Mouse (Mus musculus) cerebellum, adult 18-20 months (tissue): ENCODE results near the gene Rbm20.
A peak's percentile ranks its signal among the peaks of the same experiment; 100 is the strongest.

Source experiments
- DNase-seq, 2 experiments: peaks; one replicate each; pipeline ENCODE4 v3.0.0; 2021

Gene Rbm20

DNA sequence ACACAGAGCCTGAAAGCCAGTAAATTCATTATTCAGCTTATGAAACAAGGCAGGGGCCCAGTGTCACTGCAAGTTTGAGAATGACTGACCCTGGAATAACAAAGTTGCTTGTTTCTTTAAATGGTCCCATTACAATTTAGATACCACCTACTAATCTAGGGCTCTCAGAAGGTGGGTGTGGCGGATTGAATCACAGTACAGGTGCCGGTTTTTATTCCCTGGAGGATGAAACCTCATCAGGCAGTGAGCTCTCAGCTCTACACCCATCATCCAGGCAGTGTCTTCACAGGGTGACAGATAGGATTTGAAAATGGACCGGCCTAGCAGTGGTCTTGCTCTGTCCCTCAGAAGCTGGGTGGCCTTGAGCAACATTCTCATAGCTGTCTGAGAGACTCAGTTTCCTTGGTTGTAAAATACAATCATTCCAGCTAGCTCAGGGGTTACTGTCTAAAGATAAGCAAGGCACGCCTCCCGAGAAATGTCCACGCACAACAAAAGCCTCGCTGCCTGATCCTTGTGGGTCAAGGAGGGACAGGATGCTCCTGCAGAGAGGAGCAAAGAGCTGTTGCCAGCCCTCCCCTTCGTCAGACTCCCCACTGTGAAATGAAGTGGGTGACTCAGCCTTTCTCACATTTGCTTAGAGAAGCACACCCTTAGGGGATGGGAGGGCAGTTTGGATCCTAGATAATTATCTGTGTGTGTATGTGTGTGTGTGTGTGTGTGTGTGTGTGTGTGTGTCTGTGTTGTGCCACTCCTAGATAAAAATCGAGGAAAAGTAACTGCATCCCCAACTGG is 2.8 kb upstream of the Rbm20 start:
- DNase-seq, result no peak

DNA sequence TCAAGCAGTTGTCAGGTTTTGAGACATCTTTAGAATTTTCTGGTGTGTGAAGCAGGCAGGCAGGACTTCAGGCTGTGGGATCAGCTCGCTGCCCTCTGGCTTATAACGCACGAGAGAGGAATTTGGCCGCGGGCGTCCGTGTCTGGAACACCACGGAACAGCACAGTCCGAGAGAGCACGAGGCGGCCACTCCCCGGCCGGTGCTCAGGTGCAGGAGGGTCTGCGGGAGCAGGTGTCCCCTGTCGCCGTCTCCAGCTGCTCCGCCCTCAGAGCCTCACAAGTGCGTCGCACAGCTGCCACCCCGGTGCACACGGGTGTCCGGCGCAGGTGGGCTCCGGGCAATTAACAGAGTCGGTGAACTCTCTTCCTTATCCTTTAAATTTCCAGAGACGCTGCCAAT is 878 bp upstream of the Rbm20 start:
- DNase-seq, result no peak

DNA sequence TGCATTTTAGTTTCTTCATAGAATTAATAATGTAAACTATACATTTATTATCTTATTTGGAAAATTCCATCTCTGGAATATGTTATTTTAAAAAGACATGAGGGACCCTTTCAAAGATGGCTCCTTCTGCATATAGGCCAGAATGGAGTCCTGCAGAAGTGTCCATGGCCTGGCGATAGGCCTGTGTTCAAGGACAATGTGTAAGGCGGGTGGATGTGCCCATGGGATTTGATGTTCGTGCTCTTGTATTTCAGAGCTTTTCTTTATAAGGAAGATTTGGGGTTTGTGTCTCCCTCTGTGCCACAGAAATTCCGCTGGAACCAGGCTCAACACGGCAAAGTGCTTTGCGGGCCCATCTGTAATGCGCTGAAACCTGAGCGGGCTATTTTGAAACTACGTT is 2.1 kb downstream of the Rbm20 start:
- no peak for DNase-seq

DNA sequence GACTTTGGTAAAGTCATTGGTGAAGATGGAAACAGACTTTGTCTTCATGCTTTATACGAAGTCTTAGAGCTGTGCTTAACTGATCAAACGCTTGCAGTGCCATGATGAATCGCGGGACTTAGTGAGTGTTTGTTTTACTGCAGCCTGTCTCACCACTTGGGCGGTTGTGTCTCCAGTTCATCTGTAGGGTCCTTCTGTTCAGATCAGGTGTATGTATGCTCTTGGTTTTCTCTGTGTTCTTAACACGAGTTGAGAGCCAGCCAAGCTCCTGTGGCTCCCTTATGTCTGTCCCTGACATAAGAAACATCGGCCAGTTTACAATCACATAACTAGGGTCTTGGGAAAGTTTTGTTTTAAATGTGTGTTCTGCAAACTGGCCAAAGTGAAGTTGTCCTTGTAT is 2.9 kb downstream of the Rbm20 start:
- DNase-seq, result no peak

DNA sequence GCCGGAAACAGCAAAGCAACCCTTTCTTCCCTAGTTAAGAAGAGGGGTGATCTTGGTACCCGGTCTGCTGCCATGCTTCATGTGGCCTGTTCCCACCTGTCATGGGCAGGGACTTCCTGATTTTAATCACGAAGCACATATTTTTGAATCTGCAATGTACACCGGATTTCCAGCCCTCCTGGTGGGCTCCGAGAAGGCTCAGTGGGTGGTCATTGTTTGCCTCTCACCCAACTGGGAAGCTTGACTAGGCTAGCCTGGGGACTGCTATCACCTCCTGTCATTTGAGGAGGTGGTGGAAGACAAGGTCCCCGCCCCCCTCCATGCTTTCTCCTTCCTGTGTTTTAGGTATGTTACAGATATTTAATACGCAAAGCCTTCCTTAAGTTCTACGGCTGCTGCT is 5.3 kb downstream of the Rbm20 start:
- DNase-seq, result no peak

DNA sequence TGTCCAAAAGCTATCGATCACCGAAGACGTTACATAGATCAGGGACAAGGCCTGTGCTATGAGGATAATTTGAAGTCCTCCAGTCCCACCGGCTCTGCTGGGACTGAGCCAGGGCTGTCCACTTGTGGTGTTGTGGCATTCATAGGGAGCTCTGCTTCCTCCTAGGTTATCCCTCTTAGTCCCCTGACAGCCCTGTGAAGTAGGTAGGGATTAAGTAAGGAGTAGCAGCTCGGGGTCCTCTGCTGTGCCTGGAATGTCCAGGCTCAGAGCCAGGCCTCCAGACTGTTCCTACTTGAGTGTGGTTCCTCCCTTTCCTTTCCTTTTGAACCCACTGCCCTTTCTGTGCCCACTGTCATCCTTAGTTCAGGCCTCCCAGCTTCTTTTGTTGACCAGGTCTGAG is 10.5 kb downstream of the Rbm20 start:
- DNase-seq, result no peak

DNA sequence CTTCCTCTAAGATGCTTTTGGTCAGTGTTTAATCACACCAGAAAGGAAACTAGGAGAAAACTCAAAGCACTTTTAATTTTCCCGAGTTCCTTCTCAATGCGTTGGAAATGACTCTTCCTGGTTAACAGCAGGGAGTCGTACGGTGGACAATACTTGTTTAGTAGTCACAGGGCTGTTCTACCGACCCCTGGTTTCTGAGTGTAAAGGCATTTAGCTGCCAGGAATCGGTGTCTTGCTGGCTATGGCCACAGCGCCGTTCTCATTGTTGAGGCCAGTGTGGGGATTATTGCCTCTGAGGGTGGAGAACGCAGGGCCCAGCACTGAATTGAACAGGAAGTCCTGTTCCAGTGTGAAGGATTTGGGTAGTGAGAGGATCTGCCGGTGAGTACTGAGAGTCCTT is 13.7 kb downstream of the Rbm20 start:
- DNase-seq, result no peak

DNA sequence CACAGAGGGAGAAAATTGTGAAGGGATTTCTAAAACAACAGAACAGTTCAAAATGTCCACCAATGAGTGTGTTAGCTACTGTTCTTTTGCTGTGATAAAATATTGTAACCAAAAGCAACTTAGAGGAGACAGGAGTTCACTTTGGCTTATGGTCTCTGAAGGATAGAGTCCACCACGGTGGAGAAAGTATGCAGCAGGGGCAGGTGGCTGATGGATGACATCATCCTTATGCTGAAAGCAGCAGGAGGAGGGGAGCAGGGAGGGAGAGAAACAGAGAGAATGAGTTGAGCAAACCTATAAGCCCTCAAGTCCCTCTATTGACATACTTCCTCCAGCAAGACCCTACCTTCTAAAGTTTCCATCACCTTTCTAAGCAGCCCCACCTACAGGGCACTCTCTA is 16.9 kb downstream of the Rbm20 start:
- DNase-seq, result no peak

DNA sequence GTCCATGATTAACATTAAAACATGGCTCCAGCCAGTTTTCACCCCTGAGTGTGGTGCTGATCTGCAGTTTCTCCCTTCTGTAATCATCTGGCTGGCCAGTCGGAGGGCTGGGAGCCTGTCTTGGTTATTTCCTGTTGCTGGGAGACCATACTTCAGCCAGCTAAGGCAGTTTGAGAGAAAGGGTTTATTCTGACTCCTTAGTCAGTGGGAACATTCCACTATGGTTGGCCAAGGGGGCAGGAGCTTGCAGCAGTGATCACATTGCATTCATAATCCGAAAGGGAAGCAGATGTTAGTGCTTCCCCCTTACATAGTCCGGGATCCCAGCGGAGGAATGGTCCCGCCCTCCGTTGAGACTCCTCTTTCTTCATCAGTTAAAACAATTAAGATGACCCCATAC is 19.0 kb downstream of the Rbm20 start:
- DNase-seq, result no peak

DNA sequence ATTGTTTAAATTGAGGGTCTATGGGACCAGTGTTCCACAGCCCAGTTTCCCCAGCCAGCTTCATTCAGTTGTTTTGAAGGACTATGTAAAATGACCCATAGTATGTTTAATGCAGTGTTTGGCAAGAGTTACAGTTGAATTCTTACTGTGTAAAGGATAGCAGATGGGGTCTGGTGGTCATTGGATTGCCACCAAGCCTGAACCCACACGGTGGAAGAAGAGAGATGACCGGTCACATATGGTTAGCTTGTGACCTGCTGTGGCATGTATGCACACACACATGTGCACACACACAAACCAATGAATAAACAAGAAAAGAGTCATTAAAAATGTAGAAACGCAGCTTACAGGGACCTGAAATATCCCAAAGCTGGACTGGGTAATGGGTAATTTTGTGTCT is 19.5 kb downstream of the Rbm20 start:
- no peak for DNase-seq

DNA sequence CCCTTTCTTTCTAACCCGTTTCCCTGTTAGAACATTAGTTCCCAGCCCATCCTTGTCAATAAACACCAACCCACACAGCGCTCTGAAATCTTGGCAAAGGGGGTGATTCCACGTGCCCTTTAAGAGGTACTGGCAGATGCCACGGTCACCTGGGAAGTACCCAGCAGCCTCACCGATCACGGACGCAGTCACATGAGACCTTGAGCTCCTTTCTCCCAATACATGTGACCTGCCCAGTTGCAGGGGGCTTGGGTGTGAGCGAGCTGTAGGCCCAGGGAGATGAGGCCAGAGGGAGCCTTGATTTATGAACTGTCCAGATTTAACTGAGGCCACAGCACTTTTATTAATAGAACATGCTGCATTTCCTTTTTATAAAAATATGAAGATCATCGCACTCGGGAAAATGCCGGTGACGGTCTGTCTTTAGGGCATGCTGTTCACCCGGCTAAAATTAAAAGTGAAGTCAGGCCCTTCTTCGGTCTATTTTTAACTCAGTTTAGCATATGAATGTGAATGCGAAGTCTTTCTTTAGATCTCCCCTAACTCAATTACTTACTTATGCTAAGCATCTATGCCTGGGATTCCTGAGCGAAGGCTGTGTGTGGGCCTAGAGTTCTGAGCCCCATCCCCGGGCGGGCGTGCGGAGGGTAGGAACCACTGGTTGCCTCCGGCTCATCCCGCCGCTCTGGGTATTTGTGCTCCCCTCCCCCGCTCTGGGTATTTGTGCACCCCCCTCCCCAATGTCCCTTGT is 20.4 kb downstream of the Rbm20 start:
- DNase-seq, result peak in 1 of 2 experiments; percentile 16

DNA sequence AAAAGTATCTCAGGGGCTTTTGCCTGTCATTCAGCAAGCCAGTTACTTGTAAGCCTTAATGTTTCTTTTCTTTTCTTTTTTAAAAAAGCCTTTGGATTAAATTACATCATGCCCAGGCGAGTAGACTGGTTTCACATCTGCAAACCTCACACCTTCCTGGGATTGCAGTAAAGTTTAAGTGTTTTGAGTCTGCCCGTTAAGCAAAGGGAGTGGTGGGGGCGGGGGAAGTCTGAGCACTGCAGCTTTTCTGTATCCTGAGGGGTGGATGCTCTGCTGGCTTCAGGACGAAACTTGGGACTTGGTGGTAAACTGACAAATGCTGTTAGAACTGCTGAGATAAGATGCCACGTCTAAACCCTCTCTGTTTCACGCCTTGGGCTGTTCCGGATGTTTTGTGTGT is 22.6 kb downstream of the Rbm20 start:
- no peak for DNase-seq

DNA sequence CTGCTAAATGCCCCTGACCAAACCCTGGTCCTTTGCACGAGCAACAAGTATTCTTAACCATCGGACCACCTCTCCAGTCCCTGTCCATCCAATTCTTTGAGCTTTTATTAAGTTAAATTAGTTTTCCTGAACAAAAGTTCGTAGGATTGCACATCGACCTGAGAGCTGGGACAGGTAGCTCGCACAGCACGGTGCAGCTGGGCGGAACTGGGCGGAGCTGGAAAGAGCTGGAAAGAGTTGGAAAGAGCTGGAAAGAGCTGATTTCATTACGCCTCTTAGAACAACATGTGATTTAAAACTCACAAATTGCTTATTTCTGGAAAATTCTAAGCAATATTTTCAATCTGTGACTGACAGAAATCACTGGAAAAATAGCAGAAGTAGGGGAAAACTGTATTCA is 24.3 kb downstream of the Rbm20 start:
- DNase-seq, result no peak

DNA sequence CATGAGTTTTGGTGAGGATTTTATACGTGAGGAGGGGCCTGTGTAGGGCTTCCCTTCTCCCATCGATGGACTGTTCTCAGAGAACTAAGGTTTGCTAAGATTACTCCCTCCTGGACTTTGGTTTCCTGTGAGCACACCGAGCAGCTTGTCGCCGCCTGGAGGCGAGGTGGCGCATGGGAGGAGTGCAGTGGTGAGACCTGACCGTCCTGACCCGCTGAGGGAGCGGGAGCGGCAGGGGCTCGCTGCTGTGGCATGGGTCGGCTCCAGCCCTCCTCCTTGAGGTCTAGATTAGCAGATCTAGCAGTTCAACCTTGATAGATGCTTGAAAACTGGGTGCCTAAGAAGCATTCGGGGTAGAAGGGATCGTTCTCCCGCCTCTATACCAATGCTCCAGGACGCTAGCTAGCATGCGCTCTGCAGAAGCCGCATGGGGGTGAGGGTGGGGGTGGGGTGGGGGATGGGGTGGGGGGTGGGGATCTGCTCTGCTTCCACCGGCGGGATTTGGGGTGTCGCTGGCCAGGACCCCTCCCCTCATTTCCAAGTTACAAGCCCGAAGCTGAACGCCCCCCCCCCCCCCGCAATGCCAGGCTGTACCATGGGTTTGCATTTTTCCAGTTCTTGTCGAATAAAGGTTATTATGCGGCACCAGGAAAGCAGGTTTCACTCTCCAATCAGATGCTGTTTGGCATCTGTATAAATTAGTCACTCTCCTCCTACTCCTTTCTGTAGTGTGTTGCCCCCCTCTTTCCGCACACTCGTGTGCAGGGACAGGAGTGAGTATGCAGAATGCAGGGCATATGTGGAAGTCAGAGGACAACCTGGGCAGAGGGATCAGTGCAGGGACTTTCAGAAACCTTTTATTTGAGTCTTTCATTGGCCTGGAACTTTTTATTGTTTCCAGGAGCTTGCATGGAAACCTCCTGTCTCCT is 28.1 kb downstream of the Rbm20 start:
- peak; percentile 46 to 56 for DNase-seq

DNA sequence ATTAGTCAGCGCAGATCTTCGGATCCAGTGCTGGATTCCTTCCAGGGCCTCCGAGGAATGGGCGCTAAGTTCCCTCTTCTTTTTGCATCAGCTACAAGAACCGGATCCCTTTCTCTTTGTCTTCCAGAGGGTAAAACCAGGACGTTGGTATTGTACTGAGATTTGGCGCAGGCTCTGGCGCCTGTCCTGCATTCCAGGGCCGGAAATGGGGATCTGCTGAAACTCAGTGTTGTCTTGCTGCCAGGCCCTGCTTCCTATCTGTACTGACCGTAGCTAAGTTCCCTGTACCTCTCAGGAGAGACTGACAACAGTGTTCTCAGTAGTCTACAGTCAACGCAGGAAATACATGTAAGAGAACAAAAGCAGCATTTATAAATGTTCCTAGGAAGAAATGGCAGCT is 31.3 kb downstream of the Rbm20 start:
- no peak for DNase-seq

DNA sequence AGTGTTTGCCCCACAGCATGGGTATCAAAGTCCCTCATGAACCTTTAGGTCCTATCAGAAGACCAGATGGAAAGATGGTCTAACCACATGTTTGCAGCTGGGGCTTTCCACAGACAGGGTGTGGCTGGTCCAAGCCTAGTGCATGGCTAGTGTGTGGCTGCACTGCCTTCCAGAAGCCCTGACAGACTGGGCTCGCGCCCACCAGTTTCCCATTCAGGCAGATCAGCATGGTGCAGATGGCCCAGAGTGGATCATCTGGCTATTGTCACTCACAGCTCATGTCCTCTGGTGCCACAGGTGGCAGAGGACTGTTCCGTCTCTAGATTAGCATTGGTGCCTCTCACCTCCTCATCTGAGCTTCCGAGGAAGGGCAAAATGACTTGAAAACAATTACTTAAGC is 33.8 kb downstream of the Rbm20 start:
- no peak for DNase-seq

DNA sequence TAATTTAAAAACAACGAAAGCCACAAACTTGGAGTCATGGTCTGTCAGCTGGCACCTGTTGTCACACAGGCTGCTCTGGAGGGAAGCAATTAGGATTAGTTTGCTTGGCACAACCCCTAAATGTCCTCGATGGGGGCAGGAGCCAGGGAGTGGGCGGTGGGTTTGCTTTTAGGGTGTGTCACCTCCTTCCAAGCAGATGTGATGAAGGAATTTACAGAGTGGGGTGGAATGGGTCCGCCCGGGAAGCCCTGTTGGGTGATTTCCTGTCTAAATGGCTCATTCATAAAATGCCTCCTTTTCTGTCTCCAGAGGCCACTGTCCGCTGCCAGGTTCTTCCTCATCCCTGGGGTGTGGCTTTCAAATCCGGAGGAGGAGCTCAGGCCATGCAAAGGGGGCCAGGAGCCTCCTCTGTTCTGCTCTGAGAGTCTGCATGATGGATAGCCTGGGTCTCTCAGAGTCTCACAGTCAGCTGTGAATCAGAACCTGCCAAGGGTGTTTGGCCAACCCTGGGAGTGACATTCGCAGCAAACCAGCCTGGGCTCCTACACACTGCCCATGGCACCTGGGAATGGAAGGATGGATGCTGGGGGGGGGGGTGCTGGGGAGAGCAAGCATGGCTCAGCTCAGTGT is 34.3 kb downstream of the Rbm20 start:
- DNase-seq, result no peak

DNA sequence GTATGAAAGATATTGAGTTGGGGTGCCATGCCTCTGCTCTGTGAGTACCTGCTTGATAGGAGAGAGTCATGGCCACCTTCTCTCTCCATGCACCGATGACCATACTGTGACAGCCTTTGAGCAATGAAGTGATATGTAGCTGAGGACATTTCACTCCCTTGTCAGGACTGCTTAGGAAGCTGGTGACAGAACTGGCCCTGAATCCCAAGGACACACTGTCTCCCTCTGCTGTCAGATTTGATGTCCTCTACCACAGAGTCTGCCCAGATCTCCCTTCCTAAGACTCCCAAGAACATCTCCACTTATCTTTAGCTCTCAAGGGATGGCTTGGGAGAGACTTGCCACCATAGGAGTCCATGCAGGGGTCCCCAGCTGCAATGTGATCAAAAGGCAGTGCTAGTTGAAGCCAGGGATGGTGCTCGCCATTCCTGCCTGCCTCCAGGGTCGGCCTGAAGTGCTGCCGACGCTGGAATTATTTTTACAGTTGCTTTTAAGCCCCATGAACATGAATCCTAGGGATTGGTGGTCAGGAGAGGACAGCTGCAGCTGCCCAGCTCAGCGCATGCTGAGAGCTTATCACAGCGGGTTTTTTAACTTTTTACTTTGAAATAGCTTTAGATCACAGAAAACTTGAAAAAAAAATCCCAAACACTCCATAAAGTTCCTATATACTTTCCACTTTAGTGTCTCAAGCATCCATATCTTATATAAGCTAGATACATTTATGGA is 35.4 kb downstream of the Rbm20 start:
- DNase-seq, result no peak

DNA sequence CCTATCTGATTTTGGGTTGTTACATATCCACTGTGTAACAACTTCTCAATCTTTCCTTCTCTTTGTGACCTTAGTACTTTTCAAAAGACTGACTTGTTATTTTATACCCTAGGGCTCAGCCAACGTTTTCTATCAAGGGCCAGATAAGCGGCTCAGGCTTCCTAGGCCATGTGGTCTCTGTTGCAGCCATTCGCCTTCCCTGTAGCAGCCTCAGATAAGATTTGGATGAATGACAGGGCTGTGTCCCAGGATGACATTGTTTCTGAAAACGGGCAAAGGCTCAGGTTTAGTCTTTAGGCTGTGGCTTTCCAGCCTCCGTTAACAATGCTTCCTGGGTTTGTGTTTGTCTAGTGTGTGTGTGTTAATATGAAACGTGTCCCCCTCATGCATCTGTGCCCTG is 36.3 kb downstream of the Rbm20 start:
- no peak for DNase-seq

DNA sequence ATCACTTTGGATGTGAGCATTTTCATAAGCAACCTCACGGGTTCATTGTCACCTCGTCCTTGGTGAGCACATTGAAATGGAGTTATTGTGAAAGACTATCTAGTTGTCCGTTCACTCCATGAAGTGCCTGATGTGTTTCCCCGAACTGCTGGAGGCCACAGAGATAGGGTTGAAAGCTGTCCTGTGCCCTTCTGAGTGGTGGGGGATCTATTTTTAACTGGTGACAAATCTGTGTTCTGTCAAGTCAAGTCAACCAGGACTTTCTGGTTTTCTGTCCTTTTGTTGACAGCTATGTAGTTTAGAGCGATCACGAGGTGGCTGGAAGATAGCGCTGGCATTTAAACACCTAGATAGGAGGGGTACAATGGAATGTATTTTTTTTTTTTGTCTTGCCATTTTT is 39.4 kb downstream of the Rbm20 start:
- DNase-seq, result no peak

DNA sequence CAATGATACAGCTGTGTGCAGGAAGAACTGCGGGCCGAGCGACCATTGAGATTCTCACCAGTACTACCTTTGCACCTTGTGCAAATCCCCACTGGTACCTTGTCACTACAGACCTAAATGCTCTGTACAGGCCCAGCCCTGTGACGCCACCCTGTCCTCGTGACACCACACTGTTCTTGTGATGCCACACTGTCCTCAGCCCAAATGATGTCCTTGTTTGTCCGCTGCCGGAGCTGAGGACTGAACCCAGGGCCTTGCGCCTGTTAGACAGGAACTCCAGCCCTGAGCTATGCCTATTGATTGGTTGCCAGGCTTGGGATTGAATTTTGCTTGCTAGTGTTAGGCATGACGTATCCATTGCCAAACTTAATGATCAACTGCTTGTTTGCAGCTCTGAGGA is 40.3 kb downstream of the Rbm20 start:
- no peak for DNase-seq

DNA sequence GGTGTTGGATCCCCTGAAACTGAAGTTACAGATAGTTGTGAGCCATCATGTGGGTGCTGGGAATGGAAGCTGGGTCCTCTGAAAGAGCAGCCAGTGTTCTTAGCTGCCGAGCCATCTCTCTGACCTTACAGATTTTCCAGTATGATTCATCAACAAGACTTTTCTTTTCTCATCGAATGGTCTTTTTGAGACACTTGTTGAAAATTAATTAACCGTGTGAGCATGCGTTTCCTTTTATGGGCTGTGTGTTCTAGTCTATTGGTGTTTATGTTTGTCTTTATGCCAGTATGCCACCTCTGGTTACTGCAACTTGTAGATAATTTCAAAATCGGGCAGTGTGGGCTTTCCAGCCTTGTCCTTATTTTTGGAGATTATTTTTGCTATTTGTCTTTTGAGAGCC is 45.1 kb downstream of the Rbm20 start:
- DNase-seq, result no peak
